Mouse (Mus musculus) heart, embryonic 10.5 days (tissue): ENCODE measurements around the gene Maml1. TPM values are rescaled to one million over a fixed set of nuclear protein-coding genes. Genes with fewer than 3 reads are reported as not detected.
A peak's percentile ranks its signal among the peaks of the same experiment; 100 is the strongest.

Source experiments
- DNase-seq: peaks from one replicate; pipeline ENCODE4 v3.0.0-alpha.2; 2017; ENCODE audit warnings: low spot score
- H3K27ac ChIP-seq: fragments of 300-500 bp; sonication (generic); 2 replicates; pipeline ENCODE4 v1.5.1; 2016; ENCODE audit warnings: mild to moderate bottlenecking
- H3K27me3 ChIP-seq: fragments of 300-500 bp; sonication (generic); 2 replicates; pipeline ENCODE4 v1.6.1; 2016; ENCODE audit warnings: mild to moderate bottlenecking; ENCODE audit not compliant: poor library complexity, insufficient read depth, severe bottlenecking
- H3K36me3 ChIP-seq: fragments of 300-500 bp; sonication (generic); 2 replicates; pipeline ENCODE4 v1.6.1; 2016; ENCODE audit warnings: mild to moderate bottlenecking, moderate library complexity
- H3K4me1 ChIP-seq: fragments of 300-500 bp; sonication (generic); 2 replicates; pipeline ENCODE4 v1.6.1; 2016; ENCODE audit warnings: mild to moderate bottlenecking
- H3K4me3 ChIP-seq: fragments of 300-500 bp; sonication (generic); 2 replicates; pipeline ENCODE4 v1.5.1; 2016; ENCODE audit warnings: mild to moderate bottlenecking, moderate library complexity
- H3K9me3 ChIP-seq: fragments of 300-500 bp; sonication (generic); 2 replicates; pipeline ENCODE4 v1.6.1; 2016; ENCODE audit warnings: mild to moderate bottlenecking, moderate library complexity
- WGBS: fragments of 180-500 bp; shearing (Covaris S2); methylation state at CpG from one replicate; pipeline ENCODE4 v1.1.7; 2016; 5-methylcytosine and 5-hydroxymethylcytosine counted together
- polyA plus RNA-seq: library from polyadenylated mRNA; unstranded; fragments of >200 nt; fragmentation: Nextera tagmentation; extraction: Ambion mirVana; gene quantifications from 2 replicates; pipeline ENCODE4 v1.2.1, GENCODE M21; 2016

Gene Maml1
- polyA plus RNA-seq, 1 experiment from 2014 or later, result 4.7 TPM

GRCm38 (mm10) chr11:50230481-50231304 is 61.4 kb downstream of the Maml1 start:
- H3K9me3 ChIP-seq, result no peaks in the 10 kb centered on the region
- H3K36me3 ChIP-seq, result peaks cover 36% of the 10 kb centered on the region
- 28% methylated on average over 45 of the region's 45 CpGs for WGBS
- peaks cover 70% of the 10 kb centered on the region for H3K27me3 ChIP-seq
- no peak overlapping the region for H3K27ac ChIP-seq
- no peak for DNase-seq
- H3K4me3 ChIP-seq, result peak overlapping the region; percentile 55
- H3K4me1 ChIP-seq, result peaks cover 47% of the 10 kb centered on the region

- DNase-seq, result no peak
- Histone ChIP-seq H3K9me3 (no peaks in the 10 kb centered on the region), H3K27me3 (peaks cover 57% of the 10 kb centered on the region), H3K36me3 (peaks cover 30% of the 10 kb centered on the region), H3K4me1 (peaks cover 51% of the 10 kb centered on the region), H3K27ac (0 out of 2 replicates have a peak overlapping the region, but pooled peaks have one; percentile 11), H3K4me3 (no peak overlapping the region)
- WGBS, result 53% methylated on average over 7 of the region's 7 CpGs
These were observed 62.7 kb downstream of the Maml1 start for GRCm38 (mm10) chr11:50229252-50229910.

GRCm38 (mm10) chr11:50228772-50229171 is 63.3 kb downstream of the Maml1 start:
- H3K4me1 ChIP-seq, result peaks cover 55% of the 10 kb centered on the region
- H3K27me3 ChIP-seq, result peaks cover 51% of the 10 kb centered on the region
- H3K9me3 ChIP-seq, result no peaks in the 10 kb centered on the region
- no peak for DNase-seq
- H3K27ac ChIP-seq, result no peak overlapping the region
- peaks cover 24% of the 10 kb centered on the region for H3K36me3 ChIP-seq
- no peak overlapping the region for H3K4me3 ChIP-seq
- WGBS, result 27% methylated on average over 3 of the region's 3 CpGs

- peaks cover 13% of the 10 kb centered on the region for H3K36me3 ChIP-seq
- no peak overlapping the region; the same call in 1 of the 2 replicates for H3K27ac ChIP-seq
- peaks cover 56% of the 10 kb centered on the region for H3K4me1 ChIP-seq
- no peak for DNase-seq
- no peaks in the 10 kb centered on the region for H3K9me3 ChIP-seq
- WGBS, result 89% methylated on average over 4 of the region's 4 CpGs
- H3K27me3 ChIP-seq, result peaks cover 52% of the 10 kb centered on the region
- no peak overlapping the region for H3K4me3 ChIP-seq
These were observed 64.4 kb downstream of the Maml1 start for GRCm38 (mm10) chr11:50227736-50228135.

GRCm38 (mm10) chr11:50227226-50227625 is 64.9 kb downstream of the Maml1 start:
- H3K27ac ChIP-seq, result peak overlapping the region; percentile 96; the same call in 1 of the 2 replicates
- H3K36me3 ChIP-seq, result peaks cover 8% of the 10 kb centered on the region
- no peak for DNase-seq
- peak overlapping the region; percentile 96; the same call in 1 of the 2 replicates for H3K4me3 ChIP-seq
- H3K4me1 ChIP-seq, result peaks cover 56% of the 10 kb centered on the region
- H3K9me3 ChIP-seq, result no peaks in the 10 kb centered on the region
- WGBS, result 79% methylated on average over 3 of the region's 3 CpGs
- H3K27me3 ChIP-seq, result peaks cover 51% of the 10 kb centered on the region

GRCm38 (mm10) chr11:50226406-50226805 is 65.7 kb downstream of the Maml1 start:
- WGBS, result 31% methylated on average over 2 of the region's 2 CpGs
- DNase-seq, result no peak
- no peaks in the 10 kb centered on the region for H3K36me3 ChIP-seq
- peaks cover 45% of the 10 kb centered on the region for H3K27me3 ChIP-seq
- peak overlapping the region; percentile 96 for H3K27ac ChIP-seq
- H3K9me3 ChIP-seq, result no peaks in the 10 kb centered on the region
- peak overlapping the region; percentile 96 for H3K4me3 ChIP-seq
- H3K4me1 ChIP-seq, result peaks cover 56% of the 10 kb centered on the region

- H3K4me3 ChIP-seq, result peak overlapping the region; percentile 96
- peak; percentile 84 for DNase-seq
These were observed 66.3 kb downstream of the Maml1 start for GRCm38 (mm10) chr11:50225611-50226378.

GRCm38 (mm10) chr11:50224671-50225530 is 67.2 kb downstream of the Maml1 start:
- Histone ChIP-seq H3K4me1 (peaks cover 47% of the 10 kb centered on the region), H3K9me3 (no peaks in the 10 kb centered on the region), H3K27me3 (peaks cover 33% of the 10 kb centered on the region), H3K4me3 (peak overlapping the region; percentile 96), H3K36me3 (no peaks in the 10 kb centered on the region), H3K27ac (peak overlapping the region; percentile 96)
- WGBS, result under 1% methylated on average over 65 of the region's 70 CpGs
- DNase-seq, result peak; percentile 93

More at GRCm38 (mm10) chr11:50225611-50226378, 66.3 kb downstream of the Maml1 start:
- Histone ChIP-seq H3K9me3 (no peaks in the 10 kb centered on the region), H3K4me1 (peaks cover 53% of the 10 kb centered on the region), H3K27me3 (peaks cover 42% of the 10 kb centered on the region), H3K27ac (peak overlapping the region; percentile 96), H3K36me3 (no peaks in the 10 kb centered on the region)
- 4% methylated on average over 34 of the region's 34 CpGs for WGBS

GRCm38 (mm10) chr11:50223783-50224662 is 68.1 kb downstream of the Maml1 start:
- peaks cover 38% of the 10 kb centered on the region for H3K4me1 ChIP-seq
- 6% methylated on average over 17 of the region's 17 CpGs for WGBS
- H3K36me3 ChIP-seq, result no peaks in the 10 kb centered on the region
- DNase-seq, result no peak
- H3K27me3 ChIP-seq, result peaks cover 26% of the 10 kb centered on the region
- no peaks in the 10 kb centered on the region for H3K9me3 ChIP-seq
- peak overlapping the region; percentile 96 for H3K4me3 ChIP-seq
- peak overlapping the region; percentile 96 for H3K27ac ChIP-seq

GRCm38 (mm10) chr11:50222559-50223276 is 69.4 kb downstream of the Maml1 start:
- Histone ChIP-seq H3K36me3 (no peaks in the 10 kb centered on the region), H3K27me3 (peaks cover 26% of the 10 kb centered on the region), H3K9me3 (no peaks in the 10 kb centered on the region), H3K4me1 (peaks cover 36% of the 10 kb centered on the region), H3K4me3 (no peak overlapping the region), H3K27ac (no peak overlapping the region)
- 54% methylated on average over 7 of the region's 7 CpGs for WGBS
- DNase-seq, result no peak

GRCm38 (mm10) chr11:50219833-50220232 is 72.3 kb downstream of the Maml1 start:
- no peak for DNase-seq
- 60% methylated on average over 2 of the region's 2 CpGs for WGBS
- Histone ChIP-seq H3K27ac (no peak overlapping the region), H3K36me3 (no peaks in the 10 kb centered on the region), H3K4me3 (no peak overlapping the region), H3K9me3 (no peaks in the 10 kb centered on the region), H3K27me3 (peaks cover 8% of the 10 kb centered on the region; the same call in 1 of the 2 replicates), H3K4me1 (peaks cover 31% of the 10 kb centered on the region)
